Mouse (Mus musculus) liver, embryonic 14.5 days (tissue): ENCODE data around the gene Supt20.

ENCODE experiments used
- CTCF ChIP-seq: IDR thresholded peaks from 2 replicates; pipeline ENCODE4 v1.5.1; 2016; ENCODE audit warnings: antibody characterized with exemption, low read depth, control low read depth
- EP300 ChIP-seq: IDR thresholded peaks from 2 replicates; pipeline ENCODE4 v1.6.1; 2016; ENCODE audit warnings: antibody characterized with exemption, low read depth

- peak; percentile 18; the same call in 1 of the 2 replicates for TF ChIP-seq CTCF
- no peak for TF ChIP-seq EP300
Observed at GRCm38 (mm10) chr3:54689091-54689490, 3.5 kb upstream of the Supt20 start.
